Mouse (Mus musculus): ENCODE data around the gene Acaca. TPM values are rescaled to one million over a fixed set of nuclear protein-coding genes. Genes with fewer than 3 reads are reported as not detected.

Gene Acaca
- polyA plus RNA-seq (2011; ENCODE audit: insufficient read length, low read depth, missing spikeins), result 49.2 and 52.2 TPM in 2 replicates

DNA sequence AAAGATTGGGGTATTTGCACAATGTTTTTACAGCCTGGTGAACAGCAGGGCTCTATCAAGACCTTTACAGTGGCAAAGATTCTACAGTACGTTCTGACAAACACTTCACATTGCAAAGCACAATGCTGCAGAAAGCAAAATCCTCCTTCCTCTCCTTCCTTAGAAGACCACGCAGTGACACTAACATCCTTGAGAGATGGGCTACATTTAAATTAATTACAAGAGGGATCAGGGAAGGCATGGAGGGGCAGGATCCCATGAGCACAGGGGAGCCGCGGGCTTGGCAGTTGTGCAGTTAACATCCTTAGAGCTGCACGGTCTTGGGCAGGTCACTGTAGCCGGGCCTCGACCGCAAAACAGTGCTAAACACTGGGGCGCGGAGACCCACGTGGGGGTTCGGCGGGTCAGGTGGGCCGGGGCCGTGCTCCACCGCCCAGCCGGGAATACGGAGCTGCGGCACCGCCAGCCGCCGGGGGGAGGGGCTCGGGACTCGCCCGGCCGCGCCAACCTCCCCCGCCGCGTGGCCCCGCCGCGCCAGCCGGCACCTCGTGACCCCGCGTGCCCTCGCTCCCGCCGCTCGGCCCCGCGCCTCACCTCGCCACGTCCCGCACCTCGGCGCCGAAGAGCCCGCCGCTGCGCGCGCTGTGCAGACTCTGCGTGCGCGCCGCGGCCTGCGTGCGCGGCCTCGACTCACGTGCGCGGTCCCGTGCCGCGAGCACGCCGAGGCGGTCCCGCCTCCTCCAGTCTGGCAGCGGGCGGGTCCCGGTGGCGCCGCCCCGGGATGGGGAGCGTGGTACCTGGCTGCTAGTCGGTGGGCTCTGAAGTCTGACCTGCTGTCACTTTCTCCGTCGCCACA is at the start of gene Acaca, which contains the start of gene Tada2a:
Gene Acaca, plus strand, starts transcription at position 730 of the 856 bp plus-strand sequence.
Gene Tada2a, minus strand, starts transcription at position 658 of the 856 bp plus-strand sequence.
- Histone ChIP-seq H3K4me1 (ENCODE audit: control insufficient read depth, insufficient read depth, low read length) (no peaks in the 10 kb centered on the region), H3K27ac (ENCODE audit: insufficient read depth, low read length) (peak within 1 kb of the TSS; percentile 2; the same call in 1 of the 2 replicates), H3K4me3 (ENCODE audit: insufficient read depth, low read length) (peak within 1 kb of the TSS; percentile 100)
- TF ChIP-seq POLR2A (IDR thresholded peaks at IDR 0.05; ENCODE audit: low read depth, low read length), result peak; percentile 75
- no peak for TF ChIP-seq CTCF (IDR thresholded peaks at IDR 0.05; ENCODE audit: borderline replicate concordance, insufficient read depth, low read length)

DNA sequence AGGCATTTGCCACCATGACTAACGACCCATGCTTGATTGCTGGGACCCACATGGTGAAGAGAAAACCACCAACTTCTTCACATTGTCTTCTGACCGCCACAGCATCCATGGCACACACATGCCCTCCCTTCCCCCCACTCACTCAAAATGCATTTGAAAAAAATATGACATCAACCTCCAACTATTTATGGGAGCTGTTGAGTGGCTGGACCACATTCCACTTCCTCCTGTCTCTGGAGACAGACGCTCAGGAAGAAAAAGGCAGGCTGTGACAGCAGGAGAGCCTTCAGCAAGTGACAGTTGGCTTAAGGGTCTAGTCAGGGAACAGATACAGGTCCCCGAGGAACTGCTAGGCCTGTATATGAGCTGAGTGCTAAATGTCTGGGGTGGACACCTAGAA is 49.6 kb upstream of the Acaca start:
- no peak overlapping the region for H3K4me3 ChIP-seq (ENCODE audit: insufficient read depth, low read length)
- peak overlapping the region; percentile 28; the same call in 1 of the 2 replicates for H3K27ac ChIP-seq (ENCODE audit: insufficient read depth, low read length)
- TF ChIP-seq POLR2A (IDR thresholded peaks at IDR 0.05; ENCODE audit: low read depth, low read length), result no peak
- peaks cover 13% of the 10 kb centered on the region for H3K4me1 ChIP-seq (ENCODE audit: control insufficient read depth, insufficient read depth, low read length)

DNA sequence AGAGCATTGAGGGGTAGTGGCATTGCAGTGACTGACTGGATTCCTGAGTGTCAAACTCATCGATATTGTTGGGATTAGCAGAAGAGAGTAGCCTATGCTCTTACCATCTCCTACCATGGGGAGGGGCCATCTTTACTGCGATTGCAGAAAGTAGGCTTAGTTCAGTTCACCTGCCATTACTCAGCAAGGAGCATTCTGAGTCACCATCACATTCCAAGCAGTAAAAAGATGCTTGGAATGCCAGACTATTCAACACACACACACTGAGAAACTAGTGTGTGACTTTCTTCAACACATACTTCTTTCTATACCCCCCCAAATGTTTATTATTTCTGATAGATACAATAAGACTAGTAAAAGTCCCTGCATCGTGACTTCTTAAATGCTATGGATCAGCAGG is 49.1 kb upstream of the Acaca start:
- TF ChIP-seq POLR2A (IDR thresholded peaks at IDR 0.05; ENCODE audit: low read depth, low read length) (no peak), CTCF (IDR thresholded peaks at IDR 0.05; ENCODE audit: borderline replicate concordance, insufficient read depth, low read length) (no peak)
- H3K4me1 ChIP-seq (ENCODE audit: control insufficient read depth, insufficient read depth, low read length), result peaks cover 13% of the 10 kb centered on the region
- H3K4me3 ChIP-seq (ENCODE audit: insufficient read depth, low read length), result no peak overlapping the region
- H3K27ac ChIP-seq (ENCODE audit: insufficient read depth, low read length), result peak overlapping the region; percentile 28; the same call in 1 of the 2 replicates

DNA sequence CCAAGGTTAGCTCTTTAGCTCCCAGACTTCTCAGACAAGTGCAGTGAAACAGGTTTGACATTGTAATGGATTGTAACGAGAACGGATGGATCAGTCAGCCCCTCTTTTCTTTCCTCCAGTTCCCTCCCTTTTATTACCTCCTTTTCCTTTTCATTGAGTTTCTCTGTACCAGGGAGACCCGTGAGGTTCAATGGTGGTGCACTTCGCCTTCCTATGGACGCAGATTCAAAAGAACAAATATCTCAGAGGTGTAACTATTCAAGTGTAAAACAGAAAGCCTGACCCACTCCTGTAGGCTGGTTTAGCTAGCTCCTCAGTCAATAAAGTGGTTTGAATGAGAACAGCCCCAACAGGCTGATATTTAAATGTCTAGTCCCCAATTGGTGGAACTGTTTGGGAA is 47.6 kb upstream of the Acaca start:
- Histone ChIP-seq H3K4me1 (ENCODE audit: control insufficient read depth, insufficient read depth, low read length) (peaks cover 13% of the 10 kb centered on the region), H3K4me3 (ENCODE audit: insufficient read depth, low read length) (no peak overlapping the region), H3K27ac (ENCODE audit: insufficient read depth, low read length) (no peak overlapping the region)
- TF ChIP-seq CTCF (IDR thresholded peaks at IDR 0.05; ENCODE audit: borderline replicate concordance, insufficient read depth, low read length) (no peak), POLR2A (IDR thresholded peaks at IDR 0.05; ENCODE audit: low read depth, low read length) (no peak)

DNA sequence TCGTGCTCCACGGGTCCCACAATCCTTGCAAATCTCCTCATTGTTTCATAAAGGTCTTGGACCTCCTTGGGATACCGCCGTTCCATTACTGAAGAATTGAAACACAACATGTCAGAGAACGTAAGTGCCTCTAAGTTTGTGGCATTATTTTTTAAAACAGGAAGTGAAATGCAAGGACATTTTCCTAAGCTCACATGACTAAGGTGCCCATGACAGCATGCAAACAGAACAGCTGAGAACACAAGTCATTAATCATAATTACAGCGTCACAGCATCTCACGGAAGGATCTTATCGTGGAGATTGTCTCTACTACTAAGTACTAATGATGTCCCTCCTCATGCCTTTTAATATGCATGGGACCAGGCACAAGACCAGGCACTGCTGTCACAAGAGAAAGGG is 38.9 kb upstream of the Acaca start:
- Histone ChIP-seq H3K27ac (ENCODE audit: insufficient read depth, low read length) (no peak overlapping the region), H3K4me1 (ENCODE audit: control insufficient read depth, insufficient read depth, low read length) (no peaks in the 10 kb centered on the region; the same call in 1 of the 2 replicates), H3K4me3 (ENCODE audit: insufficient read depth, low read length) (no peak overlapping the region)
- TF ChIP-seq POLR2A (IDR thresholded peaks at IDR 0.05; ENCODE audit: low read depth, low read length) (no peak), CTCF (IDR thresholded peaks at IDR 0.05; ENCODE audit: borderline replicate concordance, insufficient read depth, low read length) (no peak)

- no peak overlapping the region for H3K4me3 ChIP-seq (ENCODE audit: insufficient read depth, low read length)
- no peak overlapping the region for H3K27ac ChIP-seq (ENCODE audit: insufficient read depth, low read length)
- H3K4me1 ChIP-seq (ENCODE audit: control insufficient read depth, insufficient read depth, low read length), result no peaks in the 10 kb centered on the region; the same call in 1 of the 2 replicates
- TF ChIP-seq CTCF (IDR thresholded peaks at IDR 0.05; ENCODE audit: borderline replicate concordance, insufficient read depth, low read length), result no peak
- no peak for TF ChIP-seq POLR2A (IDR thresholded peaks at IDR 0.05; ENCODE audit: low read depth, low read length)
These were observed 34.4 kb upstream of the Acaca start for GRCm38 (mm10) chr11:84095084-84095483.

DNA sequence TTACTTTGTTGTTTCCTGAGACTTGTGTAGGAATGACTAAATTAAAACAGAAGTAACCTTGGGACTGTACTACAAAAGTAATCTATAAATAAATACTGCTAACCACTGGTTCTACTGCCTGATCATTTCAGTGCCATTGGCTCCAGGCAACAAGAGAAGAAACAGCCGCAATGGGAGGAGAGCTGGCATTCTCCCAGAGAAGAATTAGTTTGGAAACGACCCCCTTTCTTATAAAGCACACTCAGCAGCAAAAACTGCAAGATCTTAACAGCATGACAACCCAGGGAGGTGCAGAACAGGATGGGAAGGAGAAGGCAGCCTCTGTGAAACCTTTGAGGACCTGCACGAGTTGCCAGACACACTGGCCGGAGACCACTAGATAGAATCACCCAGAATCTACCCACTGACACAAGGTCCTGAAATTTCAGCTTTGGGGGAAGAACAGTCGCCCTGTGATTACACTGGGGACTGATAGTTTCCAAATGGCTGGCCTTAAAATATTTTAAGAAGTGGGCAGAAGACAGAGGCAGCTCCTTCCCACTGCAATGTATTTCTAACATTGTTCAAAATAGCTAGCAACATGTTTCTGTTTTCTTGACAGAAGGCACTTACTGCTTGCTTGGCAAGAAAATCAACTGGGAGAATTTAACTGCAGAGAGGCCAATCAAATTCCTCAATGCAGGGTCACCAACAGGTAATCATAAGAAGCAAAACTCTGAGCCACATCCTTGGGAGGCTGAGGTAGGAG is 32.0 kb upstream of the Acaca start:
- H3K4me1 ChIP-seq (ENCODE audit: control insufficient read depth, insufficient read depth, low read length), result peaks cover 11% of the 10 kb centered on the region
- H3K27ac ChIP-seq (ENCODE audit: insufficient read depth, low read length), result no peak overlapping the region
- TF ChIP-seq POLR2A (IDR thresholded peaks at IDR 0.05; ENCODE audit: low read depth, low read length), result no peak
- TF ChIP-seq CTCF (IDR thresholded peaks at IDR 0.05; ENCODE audit: borderline replicate concordance, insufficient read depth, low read length), result no peak
- H3K4me3 ChIP-seq (ENCODE audit: insufficient read depth, low read length), result no peak overlapping the region

DNA sequence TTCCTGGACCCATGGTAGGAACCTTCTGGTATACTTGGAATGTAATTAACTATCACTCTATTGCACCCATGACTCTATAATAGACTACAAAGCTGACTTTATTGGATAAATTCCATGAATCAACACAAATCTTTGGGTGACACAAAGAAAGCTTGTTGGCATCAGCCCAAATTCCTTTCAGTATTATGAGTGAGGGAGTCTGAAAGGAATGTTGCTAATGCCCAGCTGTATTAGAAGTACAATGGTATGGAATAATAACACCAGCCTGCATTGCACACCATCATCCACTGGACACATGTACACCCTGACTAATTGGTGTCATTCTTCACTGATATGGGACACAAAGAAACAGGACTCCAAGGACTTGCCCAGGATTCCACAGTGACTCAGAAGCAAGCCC is 28.3 kb upstream of the Acaca start:
- no peak for TF ChIP-seq POLR2A (IDR thresholded peaks at IDR 0.05; ENCODE audit: low read depth, low read length)
- no peak for TF ChIP-seq CTCF (IDR thresholded peaks at IDR 0.05; ENCODE audit: borderline replicate concordance, insufficient read depth, low read length)
- Histone ChIP-seq H3K27ac (ENCODE audit: insufficient read depth, low read length) (peak overlapping the region; percentile 47), H3K4me1 (ENCODE audit: control insufficient read depth, insufficient read depth, low read length) (peaks cover 11% of the 10 kb centered on the region), H3K4me3 (ENCODE audit: insufficient read depth, low read length) (no peak overlapping the region)

- H3K27ac ChIP-seq (ENCODE audit: insufficient read depth, low read length), result no peak overlapping the region
- H3K4me3 ChIP-seq (ENCODE audit: insufficient read depth, low read length), result no peak overlapping the region
- TF ChIP-seq CTCF (IDR thresholded peaks at IDR 0.05; ENCODE audit: borderline replicate concordance, insufficient read depth, low read length) (no peak), POLR2A (IDR thresholded peaks at IDR 0.05; ENCODE audit: low read depth, low read length) (no peak)
- H3K4me1 ChIP-seq (ENCODE audit: control insufficient read depth, insufficient read depth, low read length), result peaks cover 11% of the 10 kb centered on the region
These were observed 25.4 kb upstream of the Acaca start for GRCm38 (mm10) chr11:84104036-84104435.

Measured in embryonic fibroblast, embryonic 13.5 days (primary cell).